Mouse (Mus musculus) cerebellum, postnatal 4 days (tissue): ENCODE data around the gene Fam19a3.

Experiments used
- DNase-seq, 2 experiments: peaks; one replicate each; pipeline ENCODE4 v3.0.0; 2022; ENCODE audit warnings: low spot score in 2 of 2, mixed read lengths in 1 of 2

Gene Fam19a3

GRCm38 (mm10) chr3:104792360-104793270 lies 11.0 kb upstream of the Fam19a3 start:
- no peak for DNase-seq

DNA sequence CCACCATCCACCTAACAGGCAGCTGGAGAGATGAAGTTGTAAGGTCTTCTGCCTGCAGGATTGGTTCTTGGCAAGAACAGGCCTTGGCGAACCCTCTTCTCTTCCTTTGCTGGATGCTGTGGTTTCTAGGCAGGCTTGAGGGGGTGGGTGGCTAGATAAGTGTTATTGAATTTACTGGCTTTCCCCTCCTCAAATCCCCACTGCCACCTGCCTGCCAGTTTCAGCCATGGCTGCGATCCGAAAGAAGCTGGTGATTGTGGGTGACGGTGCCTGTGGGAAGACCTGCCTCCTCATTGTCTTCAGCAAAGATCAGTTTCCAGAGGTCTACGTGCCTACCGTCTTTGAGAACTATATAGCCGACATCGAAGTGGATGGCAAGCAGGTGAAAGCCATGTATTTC lies 10.0 kb upstream of the Fam19a3 start:
- DNase-seq, result no peak

DNA sequence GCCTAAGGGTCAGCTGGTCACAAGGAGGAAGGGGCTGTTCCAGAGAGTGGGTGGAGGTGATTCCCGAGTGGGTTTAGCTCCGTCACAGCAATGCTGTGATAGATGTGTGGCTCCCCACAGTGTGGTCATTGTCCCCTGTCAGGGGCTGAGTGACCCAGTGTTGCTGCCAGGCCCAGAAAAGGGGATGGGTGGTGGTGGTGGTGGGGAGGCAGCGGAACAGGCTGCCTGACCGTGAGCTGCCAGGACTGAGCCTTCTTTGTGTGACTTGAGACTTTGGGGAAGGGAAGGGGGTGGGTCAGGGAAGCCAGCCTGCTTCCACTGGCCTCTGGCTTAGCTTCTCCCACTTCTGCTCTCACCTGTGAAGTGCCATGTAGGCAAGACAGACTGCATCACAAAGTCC lies 9.4 kb upstream of the Fam19a3 start:
- no peak for DNase-seq

DNA sequence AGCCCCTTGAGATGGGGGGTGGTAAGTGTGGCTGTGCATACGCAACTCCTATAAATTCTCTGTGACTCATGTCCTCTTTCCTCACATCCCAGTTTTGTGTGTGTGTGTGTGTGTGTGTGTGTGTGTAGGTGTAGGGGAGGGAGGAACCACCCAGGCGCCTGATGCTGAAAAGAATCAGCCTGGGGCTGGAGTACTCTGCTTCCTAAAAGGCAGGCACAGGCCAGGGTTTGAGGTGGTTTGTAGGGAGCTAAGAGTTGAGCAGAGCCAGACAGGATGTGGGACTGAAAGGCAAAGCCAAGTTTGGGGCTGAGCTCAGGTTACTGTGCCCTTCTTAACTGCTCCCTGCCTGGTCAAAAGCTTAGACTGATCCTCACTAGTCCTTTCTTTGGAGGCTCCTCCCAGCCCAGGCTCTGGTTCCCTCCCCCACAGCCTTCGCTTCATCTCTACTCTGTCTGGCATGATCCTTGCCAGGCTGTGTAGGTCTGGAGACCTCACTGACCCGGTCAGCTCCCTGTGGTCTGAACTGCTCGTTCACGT lies 8.8 kb upstream of the Fam19a3 start:
- no peak for DNase-seq

DNA sequence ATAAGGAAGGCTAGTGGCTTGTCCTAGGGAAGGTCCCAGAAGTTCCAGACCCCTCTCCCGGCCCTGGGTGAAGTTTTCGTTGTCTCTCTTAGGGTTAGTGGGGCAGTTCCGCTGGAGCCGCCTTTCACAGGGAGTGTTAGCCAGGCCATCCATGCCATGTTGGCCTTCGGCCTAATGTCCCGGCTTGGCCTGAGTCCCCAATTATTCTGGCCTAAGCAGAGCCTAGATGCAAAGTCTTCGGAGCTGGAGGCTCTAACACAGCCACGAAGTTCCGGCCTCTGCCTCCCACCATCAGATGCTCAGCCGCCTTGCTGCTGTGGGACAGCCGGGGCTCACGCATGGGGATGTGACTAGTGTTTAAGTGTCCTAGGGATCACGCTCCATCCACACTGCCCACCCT lies 8.2 kb upstream of the Fam19a3 start:
- DNase-seq, result no peak

DNA sequence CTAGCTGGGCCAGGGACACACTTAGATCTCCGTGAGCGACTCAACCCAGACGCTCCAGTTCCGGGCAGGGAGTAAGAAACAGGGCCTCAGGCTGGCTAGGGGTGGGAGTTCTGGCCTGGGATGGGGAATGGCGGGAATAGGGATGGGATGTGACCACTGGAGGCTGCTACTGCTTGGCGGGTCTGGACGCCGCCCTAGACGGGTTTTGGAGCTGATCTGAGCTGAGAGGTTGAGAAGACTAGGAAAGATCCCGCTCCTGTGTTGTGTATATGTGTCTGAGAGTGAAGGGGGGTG lies 7.6 kb upstream of the Fam19a3 start:
- DNase-seq, result no peak

GRCm38 (mm10) chr3:104788561-104789311 lies 7.1 kb upstream of the Fam19a3 start:
- peak in 1 of 2 experiments; percentile 74 for DNase-seq

GRCm38 (mm10) chr3:104788075-104788474 lies 6.4 kb upstream of the Fam19a3 start, which contains the start of gene Rhoc:
Gene Rhoc, plus strand, starts transcription at chr3:104788375.
- no peak for DNase-seq

DNA sequence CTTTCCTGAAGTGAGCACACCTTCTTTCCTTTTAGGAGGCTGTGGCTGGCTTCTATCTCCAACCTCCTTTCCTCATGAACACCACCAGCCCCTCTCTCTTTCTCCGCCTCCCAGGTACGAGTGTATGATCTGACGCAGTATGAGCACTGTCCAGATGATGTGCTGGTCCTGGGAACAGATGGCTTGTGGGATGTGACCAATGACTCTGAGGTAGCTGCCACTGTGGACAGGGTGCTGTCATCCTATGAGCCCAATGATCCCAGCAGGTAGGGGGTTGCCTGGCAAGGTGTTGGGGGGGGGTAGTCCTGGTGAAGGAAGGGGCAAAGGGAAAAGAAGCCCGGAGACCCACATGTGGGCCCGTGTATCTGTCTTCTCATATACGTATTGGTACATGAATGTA lies 3.6 kb upstream of the Fam19a3 start:
- no peak for DNase-seq

DNA sequence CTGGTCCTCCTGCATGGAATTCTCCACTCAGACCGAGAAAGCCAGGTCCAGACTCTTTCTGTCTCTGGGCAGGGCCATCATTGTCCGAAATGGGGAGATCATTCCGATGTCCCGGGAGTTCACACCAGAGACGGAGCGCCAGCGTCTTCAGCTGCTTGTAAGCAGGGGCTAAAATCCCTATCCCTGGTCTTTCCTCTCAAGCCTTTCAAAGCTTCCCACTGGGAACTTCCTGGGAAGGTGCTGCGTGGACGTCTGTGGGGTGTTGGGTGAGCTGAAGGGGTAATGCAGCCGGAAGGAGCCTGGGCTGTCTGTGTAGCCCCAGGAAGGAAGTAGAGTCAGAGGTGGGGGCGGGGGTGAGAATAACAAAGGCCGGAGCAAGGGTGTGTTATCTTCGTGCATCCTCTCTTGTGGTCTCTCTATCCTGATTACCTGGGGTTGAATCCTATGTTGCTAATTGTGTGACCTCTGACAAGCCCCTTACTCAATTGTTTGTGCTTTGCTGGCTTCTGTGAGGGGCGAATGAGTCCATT lies 2.4 kb upstream of the Fam19a3 start:
- no peak for DNase-seq

- DNase-seq, result no peak
Measured at GRCm38 (mm10) chr3:104782061-104782681, 531 bp upstream of the Fam19a3 start.

DNA sequence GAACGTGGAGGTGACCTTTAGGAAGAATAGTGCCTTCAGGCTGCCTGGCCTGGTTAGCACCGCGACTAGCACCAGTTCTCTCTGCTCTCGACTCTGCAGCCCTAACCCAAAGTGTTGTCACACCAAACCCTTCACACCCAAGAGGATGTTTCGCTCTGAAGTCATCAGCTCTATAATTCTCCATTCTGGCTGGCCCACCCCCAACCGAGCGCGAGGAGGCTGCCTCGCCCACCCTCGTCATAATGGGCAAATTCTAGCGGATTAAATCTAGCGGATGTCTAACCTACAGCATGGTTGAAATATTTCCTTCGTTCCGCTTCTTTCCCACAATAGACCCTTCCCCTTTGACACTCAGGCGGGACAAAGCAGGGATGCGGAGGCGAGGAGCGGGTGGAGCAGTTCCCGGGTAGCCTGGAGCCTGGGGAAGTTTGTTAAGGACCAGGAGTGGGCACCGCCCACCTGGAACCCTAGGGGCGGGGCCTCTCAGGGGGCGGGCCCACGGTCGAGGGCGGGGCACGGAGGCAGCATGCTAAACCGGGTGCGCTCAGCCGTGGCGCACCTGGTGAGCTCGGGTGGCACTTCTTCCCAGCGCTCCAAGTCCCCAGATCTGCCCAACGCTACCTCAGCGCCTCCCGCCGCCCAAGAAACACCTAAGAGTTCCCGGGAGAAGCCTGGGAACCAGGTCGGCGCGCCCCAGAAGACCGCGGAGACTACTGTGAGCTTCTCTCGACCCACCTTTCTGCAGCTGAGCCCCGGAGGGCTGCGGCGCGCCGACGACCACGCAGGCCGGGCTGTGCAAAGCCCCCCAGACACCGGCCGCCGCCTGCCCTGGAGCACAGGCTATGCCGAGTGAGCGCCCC lies 849 bp downstream of the Fam19a3 start, which contains the start of gene Ppm1j:
Gene Ppm1j, plus strand, starts transcription at position 496 of the 860 bp plus-strand sequence.
- DNase-seq, result no peak

- peak in 1 of 2 experiments; percentile 79 for DNase-seq
Measured at GRCm38 (mm10) chr3:104779949-104780348, 1.7 kb downstream of the Fam19a3 start.

DNA sequence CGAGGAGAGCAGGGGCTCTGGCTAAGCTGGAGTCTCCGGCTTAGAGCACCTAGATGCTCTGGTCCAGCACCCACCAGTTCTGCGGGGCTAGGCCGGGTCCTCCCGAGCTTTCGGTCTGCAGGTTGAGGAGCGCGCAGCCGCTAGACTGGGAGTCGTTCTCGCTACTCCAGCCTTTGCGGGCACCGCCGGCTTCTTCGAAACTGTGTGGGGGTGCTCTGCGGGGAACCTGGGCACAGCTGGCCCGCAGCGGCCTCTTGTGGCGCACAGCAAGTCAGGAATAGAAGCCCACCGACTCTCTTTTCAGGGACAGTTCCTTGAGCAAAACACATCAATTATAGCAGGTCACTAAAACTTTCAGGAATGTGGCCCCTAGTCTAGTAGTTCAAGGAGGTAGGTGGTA lies 4.3 kb downstream of the Fam19a3 start:
- peak in 1 of 2 experiments; percentile 30 for DNase-seq

GRCm38 (mm10) chr3:104773301-104773700 lies 8.3 kb downstream of the Fam19a3 start:
- no peak for DNase-seq

DNA sequence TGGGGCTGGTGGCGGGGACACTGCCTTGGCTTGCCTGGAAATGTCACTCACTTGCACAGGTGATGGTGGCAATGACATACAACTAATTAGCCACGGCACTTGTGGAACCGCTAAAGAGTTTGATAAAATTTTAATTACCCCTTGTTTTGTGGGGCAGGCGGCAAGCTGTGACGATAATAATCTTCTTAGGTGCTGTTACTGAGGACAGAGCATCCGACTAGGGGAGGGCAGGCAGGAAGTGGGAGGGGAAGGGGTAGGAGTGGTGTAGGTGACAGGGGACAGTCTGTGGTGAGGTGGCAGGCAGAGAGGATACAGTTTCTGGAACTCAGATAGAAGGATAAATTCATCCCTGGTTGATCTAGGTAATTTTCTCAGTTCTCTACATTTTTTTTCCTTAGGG lies 10.2 kb downstream of the Fam19a3 start:
- DNase-seq, result no peak

DNA sequence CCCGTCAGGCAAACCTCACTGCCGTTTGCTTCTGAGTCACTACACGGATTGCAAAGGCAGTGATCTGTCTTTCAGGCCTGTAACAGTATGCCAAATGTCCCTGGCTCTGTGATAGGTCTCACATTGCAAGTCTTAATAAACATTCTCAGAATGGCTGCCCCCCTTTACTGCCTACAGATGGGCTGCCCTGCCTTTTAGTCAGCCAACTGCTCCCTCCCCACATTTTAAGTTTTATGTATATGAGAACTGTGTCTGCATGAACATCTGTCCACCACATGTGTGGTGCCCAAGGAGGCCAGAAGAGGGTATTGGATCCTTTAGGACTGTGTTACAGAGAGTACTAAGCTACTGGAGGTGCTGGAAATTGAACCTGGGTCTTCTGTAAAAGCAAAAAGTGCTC lies 10.7 kb downstream of the Fam19a3 start:
- DNase-seq, result no peak

DNA sequence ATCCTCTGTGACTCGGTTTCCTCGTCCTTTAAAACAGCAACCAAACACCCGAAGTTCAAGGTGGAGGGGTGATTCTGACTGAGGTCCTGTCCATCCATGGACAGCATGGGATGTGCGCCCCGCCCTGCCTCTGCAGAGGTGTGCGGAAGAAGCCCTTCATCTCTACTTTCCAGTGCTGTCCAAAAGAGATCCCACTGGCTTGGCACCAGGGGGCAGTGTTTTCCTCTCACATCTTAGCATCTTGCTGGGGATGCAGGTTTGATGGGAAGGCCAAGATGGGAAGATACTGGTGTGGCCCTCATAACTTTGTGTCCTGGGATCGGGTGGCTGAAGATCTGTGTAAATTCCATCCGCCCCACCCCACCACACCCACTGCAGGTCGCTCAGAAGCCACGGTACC lies 11.6 kb downstream of the Fam19a3 start:
- DNase-seq, result peak in 1 of 2 experiments; percentile 26

GRCm38 (mm10) chr3:104769135-104769534 lies 12.5 kb downstream of the Fam19a3 start:
- DNase-seq, result no peak

GRCm38 (mm10) chr3:104767716-104768115 lies 13.9 kb downstream of the Fam19a3 start:
- no peak for DNase-seq

DNA sequence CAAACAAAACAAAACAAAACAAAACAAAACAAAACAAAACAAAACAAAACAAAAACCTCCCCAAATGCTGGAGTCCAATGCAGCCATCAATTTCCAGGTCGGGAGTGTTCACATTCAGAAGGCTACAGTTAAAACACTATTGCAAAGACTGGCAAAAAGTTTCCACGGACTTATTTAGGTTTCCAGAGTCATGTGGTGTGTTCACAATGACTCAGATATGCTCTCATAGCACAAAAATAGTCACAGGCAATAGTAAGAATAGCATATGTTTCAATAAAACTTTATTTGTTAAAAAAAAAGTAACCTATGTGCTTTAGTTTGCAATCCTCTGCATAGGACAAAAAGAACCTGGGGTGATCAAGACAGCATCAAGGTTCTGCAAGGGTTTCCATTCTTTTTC lies 14.5 kb downstream of the Fam19a3 start:
- no peak for DNase-seq
